Mouse (Mus musculus) spleen, adult 2 months (tissue): Measurements from ENCODE around the gene Unk.

ENCODE experiments used
- CTCF ChIP-seq: fragments of 200-500 bp; IDR thresholded peaks from 2 replicates; pipeline ENCODE4 v1.5.1; 2011; ENCODE audit warnings: mild to moderate bottlenecking, inconsistent platforms; ENCODE audit not compliant: insufficient read depth, insufficient read length, insufficient replicate concordance; ENCODE audit errors: extremely low read depth
- POLR2A ChIP-seq: fragments of 200-500 bp; IDR thresholded peaks from 2 replicates; pipeline ENCODE4 v1.6.1; 2011; ENCODE audit warnings: low read depth, low read length, inconsistent platforms

DNA sequence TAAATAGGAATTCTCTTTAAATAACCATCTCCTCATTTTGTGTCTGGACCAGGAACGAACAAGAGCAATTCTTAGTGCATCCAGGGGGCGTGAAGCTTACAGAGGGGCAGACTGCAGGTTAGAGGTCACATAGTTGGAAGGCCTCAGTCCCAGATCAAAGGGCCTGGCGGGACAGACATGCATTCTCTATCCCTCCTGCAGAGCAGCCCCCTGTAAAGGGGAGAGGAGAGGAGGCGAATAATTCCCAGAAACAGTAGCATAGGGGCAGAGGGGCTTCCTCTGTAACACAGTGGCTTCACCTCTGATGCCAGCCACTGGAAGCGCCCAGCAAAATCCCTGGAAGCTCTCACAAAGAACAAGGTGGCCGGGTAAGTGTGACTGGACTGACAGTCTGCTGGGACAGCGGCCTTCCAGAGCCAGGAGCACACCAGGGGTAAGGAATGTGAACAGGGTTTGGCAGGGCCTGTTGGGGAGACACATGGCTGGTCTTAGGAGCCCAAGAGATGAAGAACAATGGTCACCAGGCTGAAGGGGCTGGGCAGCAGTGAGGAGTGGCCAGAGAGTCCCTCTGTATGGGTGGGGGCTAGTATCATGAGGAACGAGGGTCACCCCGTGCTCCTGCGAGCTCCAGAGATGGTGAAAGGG lies 48.7 kb downstream of the Unk start:
- TF ChIP-seq CTCF (no peak), POLR2A (no peak)
